Mouse (Mus musculus) retina, postnatal 1 day (tissue): ENCODE measurements around the gene Twnk.
A peak's percentile ranks its signal among the peaks of the same experiment; 100 is the strongest.

ENCODE experiments used
- DNase-seq: peaks from one replicate; pipeline ENCODE4 v3.0.0-alpha.2; 2012

Gene Twnk

GRCm38 (mm10) chr19:45005444-45005843 is at the start of gene Twnk:
Gene Twnk (plus strand): TSS chr19:45005663.
- DNase-seq, result peak; percentile 46

GRCm38 (mm10) chr19:44959633-44960032 is 45.8 kb upstream of the Twnk start:
- DNase-seq, result no peak

GRCm38 (mm10) chr19:44965978-44966377 is 39.5 kb upstream of the Twnk start:
- DNase-seq, result no peak

GRCm38 (mm10) chr19:44968329-44968728 is 37.1 kb upstream of the Twnk start:
- DNase-seq, result no peak

- DNase-seq, result no peak
Observed at GRCm38 (mm10) chr19:44976636-44977035, 28.8 kb upstream of the Twnk start.

- DNase-seq, result no peak
Observed at GRCm38 (mm10) chr19:44977148-44977547, 28.3 kb upstream of the Twnk start.

GRCm38 (mm10) chr19:44980787-44981186 is 24.7 kb upstream of the Twnk start:
- no peak for DNase-seq

- no peak for DNase-seq
Observed at GRCm38 (mm10) chr19:44982477-44983115, 22.9 kb upstream of the Twnk start.

GRCm38 (mm10) chr19:44983366-44983765 is 22.1 kb upstream of the Twnk start:
- DNase-seq, result no peak

- no peak for DNase-seq
Observed at GRCm38 (mm10) chr19:44984420-44984819, 21.0 kb upstream of the Twnk start.

- no peak for DNase-seq
Observed at GRCm38 (mm10) chr19:44985159-44985988, 20.1 kb upstream of the Twnk start.

- DNase-seq, result no peak
Observed at GRCm38 (mm10) chr19:44987004-44987403, 18.5 kb upstream of the Twnk start.

GRCm38 (mm10) chr19:44987851-44988250 is 17.6 kb upstream of the Twnk start:
- DNase-seq, result no peak

- DNase-seq, result no peak
Observed at GRCm38 (mm10) chr19:44988321-44988720, 17.1 kb upstream of the Twnk start.

GRCm38 (mm10) chr19:44988831-44989566 is 16.5 kb upstream of the Twnk start, which contains the start of gene Sema4g:
Gene Sema4g (plus strand): TSS chr19:44989101.
- peak; percentile 77 for DNase-seq

- peak; percentile 48 for DNase-seq
Observed at GRCm38 (mm10) chr19:44989567-44990495, 15.6 kb upstream of the Twnk start.

- DNase-seq, result no peak
Observed at GRCm38 (mm10) chr19:44991031-44991430, 14.4 kb upstream of the Twnk start.

GRCm38 (mm10) chr19:44992246-44992645 is 13.2 kb upstream of the Twnk start:
- DNase-seq, result no peak

GRCm38 (mm10) chr19:44992712-44993111 is 12.8 kb upstream of the Twnk start:
- no peak for DNase-seq

GRCm38 (mm10) chr19:44997786-44998185 is 7.7 kb upstream of the Twnk start:
- peak; percentile 27 for DNase-seq

GRCm38 (mm10) chr19:44999647-45000046 is 5.8 kb upstream of the Twnk start:
- no peak for DNase-seq

GRCm38 (mm10) chr19:45002301-45002700 is 3.2 kb upstream of the Twnk start:
- DNase-seq, result no peak
